In genomic region chr11:116671845-116672434, GRCm38 (mm10) we compare ENCODE assay signal across 8 mouse cellular contexts. TPM values are rescaled to one million over a fixed set of nuclear protein-coding genes. Genes with fewer than 3 reads are reported as not detected.
DNase-seq lines count a peak whose midpoint lies in the region; ATAC-seq lines count a peak whose summit lies in the region.

No protein-coding gene starts in this region.

- H3K4me3 ChIP-seq in kidney, embryonic 14.5 days (ENCODE audit: low read length): peak overlapping the region; percentile 69
- H3K4me3 ChIP-seq in hindbrain, embryonic 13.5 days: peak overlapping the region; percentile 84
- H3K4me3 ChIP-seq in midbrain, embryonic 11.5 days (ENCODE audit: low read depth, low read length): peak overlapping the region; percentile 52

- peak overlapping the region; percentile 32; the same call in 1 of the 2 replicates for H3K27ac ChIP-seq in kidney, embryonic 14.5 days (ENCODE audit: low read depth, low read length)
- H3K27ac ChIP-seq in hindbrain, embryonic 13.5 days: peak overlapping the region; percentile 75
- no peak overlapping the region for H3K27ac ChIP-seq in midbrain, embryonic 11.5 days (ENCODE audit: low read depth, low read length)

- peak overlapping the region; percentile 94 for H3K9ac ChIP-seq in kidney, embryonic 14.5 days (ENCODE audit: low read depth, low read length)
- peak overlapping the region; percentile 89 for H3K9ac ChIP-seq in hindbrain, embryonic 13.5 days
- peak overlapping the region; percentile 81 for H3K9ac ChIP-seq in midbrain, embryonic 11.5 days (ENCODE audit: low read length)

- H3K9me3 ChIP-seq in kidney, embryonic 14.5 days (ENCODE audit: control insufficient read depth, low read length): no peaks in the 10 kb centered on the region
- no peaks in the 10 kb centered on the region for H3K9me3 ChIP-seq in hindbrain, embryonic 13.5 days
- H3K9me3 ChIP-seq in midbrain, embryonic 11.5 days (ENCODE audit: control insufficient read depth, low read length): no peaks in the 10 kb centered on the region

- H3K4me1 ChIP-seq in kidney, embryonic 14.5 days (ENCODE audit: control insufficient read depth, insufficient read depth, low read length): peaks cover 28% of the 10 kb centered on the region
- H3K4me1 ChIP-seq in hindbrain, embryonic 13.5 days (replicated peaks): peaks cover 60% of the 10 kb centered on the region
- H3K4me1 ChIP-seq in midbrain, embryonic 11.5 days (ENCODE audit: control insufficient read depth, insufficient read depth, low read length): peaks cover 14% of the 10 kb centered on the region

- H3K27me3 ChIP-seq in kidney, embryonic 14.5 days (ENCODE audit: control insufficient read depth, insufficient read depth, low read length): no peaks in the 10 kb centered on the region
- no peaks in the 10 kb centered on the region for H3K27me3 ChIP-seq in hindbrain, embryonic 13.5 days
- no peaks in the 10 kb centered on the region for H3K27me3 ChIP-seq in midbrain, embryonic 11.5 days (ENCODE audit: control insufficient read depth, insufficient read depth, low read length)

- peak overlapping the region; percentile 60 for H3K4me2 ChIP-seq in kidney, embryonic 14.5 days (replicated peaks; ENCODE audit: low read depth, low read length)
- peak overlapping the region; percentile 94 for H3K4me2 ChIP-seq in hindbrain, embryonic 13.5 days
- H3K4me2 ChIP-seq in midbrain, embryonic 11.5 days: peak overlapping the region; percentile 93

- no peak for DNase-seq in kidney, postnatal 36 days
- peak; percentile 25 for DNase-seq in c-Kit-positive CD71-positive TER-119-positive erythroid progenitor cells, embryonic 14.5 days (ENCODE audit: low spot score)
- DNase-seq in midbrain, embryonic 11.5 days (ENCODE audit: low spot score, missing footprints): no peak
- no peak for DNase-seq in layer of hippocampus, postnatal 25 days (ENCODE audit: extremely low spot score in 1 of 2, low spot score in 1 of 2)
- DNase-seq in layer of hippocampus, postnatal 14 days (ENCODE audit: low spot score in 2 of 2): no peak

- peak; percentile 3; the same call in 1 of the 2 replicates for ATAC-seq in kidney, embryonic 14.5 days (ENCODE audit: low FRiP score, low TSS enrichment)
- peak; percentile 23 for ATAC-seq in hindbrain, embryonic 13.5 days (ENCODE audit: low FRiP score)
- peak; percentile 38; the same call in 1 of the 2 replicates for ATAC-seq in midbrain, embryonic 11.5 days (ENCODE audit: low FRiP score)
- ATAC-seq in cerebellum, adult (ENCODE audit: insufficient number of reproducible peaks, low FRiP score, low TSS enrichment): no peak

- WGBS in kidney, embryonic 14.5 days: under 1% methylated on average over 24 of the region's 24 CpGs
- WGBS in hindbrain, embryonic 13.5 days: under 1% methylated on average over 24 of the region's 24 CpGs
- WGBS in midbrain, embryonic 11.5 days: under 1% methylated on average over 24 of the region's 24 CpGs

- peaks cover 44% of the 10 kb centered on the region for H3K36me3 ChIP-seq in kidney, embryonic 14.5 days (ENCODE audit: control insufficient read depth, insufficient read depth, low read length)
- H3K36me3 ChIP-seq in hindbrain, embryonic 13.5 days: peaks cover 40% of the 10 kb centered on the region
- peaks cover 25% of the 10 kb centered on the region for H3K36me3 ChIP-seq in midbrain, embryonic 11.5 days (ENCODE audit: control insufficient read depth, insufficient read depth, low read length)

RNA-seq across cellular contexts. Expression of gene Cygb, which starts 17.8 kb away (rescaled TPM):
- 11.0 and 11.3 TPM in 2 replicates for polyA plus RNA-seq in kidney, embryonic 14.5 days (2014; fragmentation: Nextera tagmentation; extraction: Ambion mirVana)
- polyA plus RNA-seq in hindbrain, embryonic 13.5 days (2015; fragmentation: Nextera tagmentation; extraction: Ambion mirVana): 16.4 and 18.1 TPM in 2 replicates
- polyA plus RNA-seq in midbrain, embryonic 11.5 days (2014; fragmentation: Nextera tagmentation; extraction: Ambion mirVana): 1.7 and 2.1 TPM in 2 replicates
- total RNA-seq in layer of hippocampus, postnatal 25 days (2021): 10 to 100 TPM; 65.7 to 78.3 TPM
- total RNA-seq in layer of hippocampus, postnatal 14 days (2021): 10 to 100 TPM; 48.9 to 52.1 TPM

RNA-seq across cellular contexts. Expression of gene Prcd, which starts 18.6 kb away (rescaled TPM):
- 1.1 and 1.4 TPM in 2 replicates for polyA plus RNA-seq in kidney, embryonic 14.5 days (2014; fragmentation: Nextera tagmentation; extraction: Ambion mirVana)
- 1.2 and 1.4 TPM in 2 replicates for polyA plus RNA-seq in hindbrain, embryonic 13.5 days (2015; fragmentation: Nextera tagmentation; extraction: Ambion mirVana)
- 0.22 and 1.0 TPM in 2 replicates for polyA plus RNA-seq in midbrain, embryonic 11.5 days (2014; fragmentation: Nextera tagmentation; extraction: Ambion mirVana)
- total RNA-seq in layer of hippocampus, postnatal 25 days (2021): 1 to 10 TPM; 6.4 to 7.0 TPM
- 1 to 10 TPM; 4.6 to 5.0 TPM for total RNA-seq in layer of hippocampus, postnatal 14 days (2021)

RNA-seq across cellular contexts. Expression of gene Rhbdf2, which starts 45.1 kb away (rescaled TPM):
- polyA plus RNA-seq in kidney, embryonic 14.5 days (2014; fragmentation: Nextera tagmentation; extraction: Ambion mirVana): 5.4 and 7.2 TPM in 2 replicates
- polyA plus RNA-seq in hindbrain, embryonic 13.5 days (2015; fragmentation: Nextera tagmentation; extraction: Ambion mirVana): 1.8 and 2.1 TPM in 2 replicates
- polyA plus RNA-seq in midbrain, embryonic 11.5 days (2014; fragmentation: Nextera tagmentation; extraction: Ambion mirVana): 1.2 and 1.3 TPM in 2 replicates
- total RNA-seq in layer of hippocampus, postnatal 25 days (2021): 1 to 10 TPM; 1.1 to 1.8 TPM
- total RNA-seq in layer of hippocampus, postnatal 14 days (2021): 1 to 10 TPM; 1.6 to 1.7 TPM
